Mouse (Mus musculus) intestine, embryonic 16.5 days (tissue): ENCODE measurements around the gene Dap3. TPM values are rescaled to one million over a fixed set of nuclear protein-coding genes. Genes with fewer than 3 reads are reported as not detected.

Experiments
- ATAC-seq: fragments of 200-750 bp; cut with Nextera tagmentation; 2 replicates; pipeline ENCODE4 v1.8.0; 2017; ENCODE audit warnings: moderate TSS enrichment, moderate library complexity
- H3K27ac ChIP-seq: fragments of 300-500 bp; sonication (generic); 2 replicates; pipeline ENCODE4 v1.5.1; 2014; ENCODE audit warnings: mild to moderate bottlenecking, low read length
- H3K27me3 ChIP-seq: fragments of 300-500 bp; sonication (generic); replicated peaks from 2 replicates; pipeline ENCODE4 v1.6.1; 2014; ENCODE audit warnings: low read length, control low read depth, mixed read lengths; ENCODE audit not compliant: control insufficient read depth, insufficient read depth
- H3K36me3 ChIP-seq: fragments of 300-500 bp; sonication (generic); 2 replicates; pipeline ENCODE4 v1.6.1; 2014; ENCODE audit warnings: low read length, control low read depth; ENCODE audit not compliant: control insufficient read depth, insufficient read depth
- H3K4me1 ChIP-seq: fragments of 300-500 bp; sonication (generic); 2 replicates; pipeline ENCODE4 v1.6.1; 2014; ENCODE audit warnings: low read length, control low read depth, mixed read lengths; ENCODE audit not compliant: control insufficient read depth, insufficient read depth
- H3K4me2 ChIP-seq: fragments of 300-500 bp; sonication (generic); 2 replicates; pipeline ENCODE4 v1.6.1; 2014; ENCODE audit warnings: low read depth, low read length, control low read depth
- H3K4me3 ChIP-seq: fragments of 300-500 bp; sonication (generic); 2 replicates; pipeline ENCODE4 v1.5.1; 2014; ENCODE audit warnings: mild to moderate bottlenecking, low read length
- H3K9ac ChIP-seq: fragments of 300-500 bp; sonication (generic); 2 replicates; pipeline ENCODE4 v1.6.1; 2014; ENCODE audit warnings: low read depth, low read length
- H3K9me3 ChIP-seq: fragments of 300-500 bp; sonication (generic); 2 replicates; pipeline ENCODE4 v1.6.1; 2016; ENCODE audit warnings: low read length, control low read depth; ENCODE audit not compliant: control insufficient read depth
- WGBS: fragments of 180-500 bp; shearing (Covaris S2); extraction: QIAGEN DNeasy Blood & Tissue Kit; methylation state at CpG from one replicate; pipeline ENCODE4 v1.1.7; 2014; 5-methylcytosine and 5-hydroxymethylcytosine counted together
- polyA plus RNA-seq: library from polyadenylated mRNA; unstranded; fragments of >200 nt; fragmentation: Nextera tagmentation; extraction: Ambion mirVana; gene quantifications from 2 replicates; pipeline ENCODE4 v1.2.1, GENCODE M21; 2015

Gene Dap3
- polyA plus RNA-seq, 1 experiment from 2014 or later: 165 TPM

DNA sequence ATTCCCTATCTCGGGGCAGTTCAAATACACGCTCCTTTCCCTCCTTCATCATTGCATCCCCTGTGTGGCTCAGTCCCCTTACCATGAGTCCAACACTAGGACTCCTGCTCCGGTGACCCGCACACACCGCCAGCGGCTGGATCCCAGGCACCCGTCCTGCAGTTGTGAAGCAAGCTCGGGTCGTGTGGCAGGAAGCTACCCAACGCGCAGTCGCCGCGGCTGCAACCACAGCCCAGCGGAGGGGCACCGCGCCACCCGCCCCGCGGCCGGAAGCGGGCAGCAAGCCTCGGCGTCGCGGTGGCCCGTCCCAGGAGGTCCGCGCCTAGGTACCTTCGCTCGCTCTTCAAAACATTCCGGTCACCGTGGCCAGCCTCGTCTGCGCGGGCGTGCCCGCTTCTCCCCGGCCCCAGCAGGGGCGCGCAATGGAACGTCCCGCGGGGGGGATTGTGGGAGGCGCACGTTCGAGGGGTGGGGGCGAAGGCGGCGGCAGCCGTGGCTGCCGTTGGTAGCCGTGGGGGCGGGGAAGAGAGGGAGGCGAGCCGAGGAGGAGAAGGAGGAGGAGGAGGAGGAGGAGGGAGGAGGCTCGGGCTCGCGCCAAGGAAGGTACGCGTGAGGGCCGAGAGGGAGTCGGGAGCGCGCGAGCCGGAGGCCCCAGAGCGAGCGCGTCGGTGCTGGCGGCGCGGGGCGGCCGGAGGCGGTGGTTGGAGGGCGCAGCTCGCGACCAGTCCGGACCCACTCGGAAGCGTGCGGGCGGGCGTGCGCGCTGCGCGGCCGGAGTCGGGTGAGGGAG is 1.0 kb downstream of the Dap3 start:
- Histone ChIP-seq H3K27ac (peak overlapping the region; percentile 98), H3K27me3 (no peaks in the 10 kb centered on the region), H3K4me3 (peak overlapping the region; percentile 97), H3K4me1 (peaks cover 21% of the 10 kb centered on the region), H3K4me2 (peak overlapping the region; percentile 62), H3K9me3 (no peaks in the 10 kb centered on the region), H3K9ac (peak overlapping the region; percentile 99), H3K36me3 (no peaks in the 10 kb centered on the region)
- WGBS: under 1% methylated on average over 70 of the region's 92 CpGs
- ATAC-seq: peak; percentile 92

DNA sequence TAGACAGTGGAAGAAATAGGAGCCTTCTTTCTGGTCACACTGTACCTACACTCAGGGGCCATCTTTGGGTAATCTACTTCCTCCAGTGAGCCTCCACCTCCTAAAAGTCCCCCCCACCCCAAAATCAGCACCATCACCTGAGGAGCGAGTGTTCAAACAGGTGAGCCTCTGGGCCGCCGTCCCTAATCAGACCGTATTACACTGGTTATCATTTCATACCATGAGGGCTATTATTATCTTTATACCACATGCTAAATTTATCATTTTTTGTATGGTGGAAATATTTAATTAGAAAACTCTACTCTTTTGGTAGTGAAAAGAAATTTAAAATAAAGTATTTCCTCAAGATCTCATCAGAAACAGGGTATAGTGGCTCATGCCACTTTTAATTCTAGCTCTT is 6.9 kb downstream of the Dap3 start:
- no peaks in the 10 kb centered on the region for H3K27me3 ChIP-seq
- no peak overlapping the region for H3K27ac ChIP-seq
- ATAC-seq: no peak
- no peak overlapping the region for H3K9ac ChIP-seq
- whole genome bisulfite sequencing: 93% methylated on average over 4 of the region's 4 CpGs
- peaks cover 15% of the 10 kb centered on the region for H3K4me1 ChIP-seq
- no peaks in the 10 kb centered on the region for H3K9me3 ChIP-seq
- no peak overlapping the region for H3K4me2 ChIP-seq
- 0 out of 2 replicates have a peak, but pooled peaks cover 2% of the 10 kb centered on the region for H3K36me3 ChIP-seq
- H3K4me3 ChIP-seq: no peak overlapping the region

DNA sequence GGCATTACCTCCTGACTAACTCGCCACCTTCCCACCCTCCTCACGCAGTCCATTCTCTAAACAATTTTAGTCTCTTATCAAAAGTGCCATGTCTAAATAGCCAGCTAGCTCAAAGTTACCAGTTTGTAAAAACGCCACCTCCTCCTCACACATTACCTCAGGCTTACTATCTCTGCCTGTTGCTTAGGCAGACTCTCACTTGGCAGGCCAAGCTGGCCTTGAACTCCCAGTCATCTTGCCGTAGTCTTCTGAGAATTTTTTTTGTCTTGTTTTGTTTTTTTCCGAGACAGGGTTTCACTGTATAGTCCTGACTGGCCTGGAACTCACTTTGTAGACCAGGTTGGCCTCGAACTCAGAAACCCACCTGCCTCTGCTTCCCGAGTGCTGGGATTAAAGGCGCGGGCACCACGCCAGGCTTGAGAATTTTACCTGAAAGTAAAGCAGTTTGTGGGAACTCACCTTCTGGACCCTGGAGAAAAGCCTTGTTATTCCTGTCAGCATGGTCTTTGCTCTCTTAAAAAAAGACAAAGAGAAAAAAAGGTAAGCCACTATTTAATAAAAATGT is 8.6 kb downstream of the Dap3 start:
- Histone ChIP-seq H3K36me3 (peaks cover 2% of the 10 kb centered on the region; the same call in 1 of the 2 replicates), H3K4me2 (no peak overlapping the region), H3K27ac (no peak overlapping the region), H3K4me1 (peaks cover 2% of the 10 kb centered on the region; the same call in 1 of the 2 replicates), H3K27me3 (no peaks in the 10 kb centered on the region), H3K9ac (no peak overlapping the region), H3K9me3 (no peaks in the 10 kb centered on the region), H3K4me3 (no peak overlapping the region)
- WGBS: 92% methylated on average over 10 of the region's 10 CpGs
- ATAC-seq: no peak

DNA sequence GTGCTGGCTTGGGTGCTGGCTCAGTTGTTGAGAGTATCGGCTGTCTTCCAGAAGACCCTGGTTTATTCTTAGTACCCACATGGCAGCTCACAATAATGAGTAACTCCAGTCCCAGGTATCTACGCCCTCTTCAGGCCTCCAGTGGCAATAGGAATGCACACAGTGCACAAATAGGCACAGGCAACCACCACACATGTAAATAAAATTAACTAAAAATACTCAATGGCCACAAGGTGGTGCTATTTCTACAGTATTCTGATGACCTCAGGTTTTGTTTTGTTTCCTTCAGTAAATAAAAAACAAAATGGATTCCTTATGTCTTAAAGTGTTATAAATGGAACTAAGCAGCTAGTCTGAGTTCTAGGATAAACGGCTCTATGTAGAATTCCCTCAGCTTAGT is 11.2 kb downstream of the Dap3 start:
- H3K4me2 ChIP-seq: no peak overlapping the region
- H3K36me3 ChIP-seq: peaks cover 2% of the 10 kb centered on the region; the same call in 1 of the 2 replicates
- no peaks in the 10 kb centered on the region for H3K9me3 ChIP-seq
- H3K9ac ChIP-seq: no peak overlapping the region
- H3K27me3 ChIP-seq: no peaks in the 10 kb centered on the region
- 0 out of 2 replicates have a peak, but pooled peaks have one; percentile 21 for ATAC-seq
- no peak overlapping the region for H3K4me3 ChIP-seq
- H3K4me1 ChIP-seq: no peaks in the 10 kb centered on the region
- 76% methylated on average over 3 of the region's 3 CpGs for WGBS
- no peak overlapping the region for H3K27ac ChIP-seq

DNA sequence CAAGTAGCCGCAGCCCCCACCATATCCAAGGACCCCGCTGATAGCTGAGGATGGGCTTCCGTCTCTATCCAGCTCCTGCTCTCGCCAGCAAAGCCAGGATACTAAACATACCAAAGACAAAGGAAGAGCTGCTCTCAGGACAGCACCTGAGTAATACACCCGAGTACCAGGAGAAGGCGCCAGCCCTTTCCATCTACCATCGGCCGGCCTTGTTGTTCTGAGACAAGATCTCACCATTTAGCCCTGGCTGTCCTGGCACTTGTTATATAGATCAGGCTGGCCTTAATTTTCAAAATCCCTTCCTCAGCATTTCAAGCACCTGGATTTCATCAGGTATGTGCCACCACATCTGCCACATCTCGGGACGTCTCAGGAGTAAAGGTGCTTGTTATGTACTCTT is 11.9 kb downstream of the Dap3 start:
- no peaks in the 10 kb centered on the region for H3K27me3 ChIP-seq
- H3K36me3 ChIP-seq: peaks cover 2% of the 10 kb centered on the region; the same call in 1 of the 2 replicates
- 92% methylated on average over 10 of the region's 10 CpGs for WGBS
- no peak for ATAC-seq
- H3K4me2 ChIP-seq: no peak overlapping the region
- no peaks in the 10 kb centered on the region for H3K9me3 ChIP-seq
- H3K4me3 ChIP-seq: no peak overlapping the region
- no peaks in the 10 kb centered on the region for H3K4me1 ChIP-seq
- H3K9ac ChIP-seq: no peak overlapping the region
- H3K27ac ChIP-seq: no peak overlapping the region

DNA sequence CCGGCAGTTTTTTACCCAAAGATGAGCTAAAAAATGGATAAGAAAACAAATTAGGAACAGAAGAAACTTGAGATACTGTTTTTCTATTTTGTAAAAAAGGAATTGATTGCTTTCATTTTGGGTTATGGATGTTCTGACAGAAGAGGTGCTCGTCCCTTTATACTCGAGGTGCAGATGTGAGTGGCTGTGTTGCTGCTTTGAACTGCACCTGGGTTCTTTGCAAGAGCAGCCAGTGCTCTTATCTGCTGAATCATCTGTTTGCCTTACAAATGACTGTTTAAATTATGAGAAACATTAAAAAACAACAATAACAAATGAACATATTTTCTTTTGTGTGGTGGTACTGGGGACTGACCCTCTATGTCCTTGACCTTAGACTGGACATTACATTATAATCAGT is 21.5 kb downstream of the Dap3 start:
- peaks cover 9% of the 10 kb centered on the region for H3K36me3 ChIP-seq
- 90% methylated on average over 3 of the region's 3 CpGs for WGBS

DNA sequence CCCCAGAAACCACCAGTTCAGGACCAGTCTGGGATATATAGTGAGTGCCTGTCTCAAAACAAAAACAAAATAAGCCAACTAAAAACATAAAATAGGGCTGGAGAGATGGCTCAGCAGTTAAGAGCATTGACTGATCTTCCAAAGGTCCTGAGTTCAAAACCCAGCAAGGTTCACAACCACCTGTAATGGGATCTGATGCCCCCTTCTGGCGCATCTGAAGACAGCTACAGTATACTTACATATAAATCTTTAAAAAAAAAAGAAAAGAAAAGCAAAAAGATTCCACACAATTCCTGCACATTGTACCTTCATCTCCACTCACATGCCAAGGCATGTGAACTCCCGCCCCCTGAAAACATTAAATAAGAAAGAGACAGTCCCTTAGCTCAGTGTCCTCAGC is 25.3 kb downstream of the Dap3 start:
- H3K9me3 ChIP-seq: no peaks in the 10 kb centered on the region
- no peaks in the 10 kb centered on the region for H3K27me3 ChIP-seq
- H3K9ac ChIP-seq: no peak overlapping the region
- no peak overlapping the region for H3K4me3 ChIP-seq
- 88% methylated on average over 2 of the region's 2 CpGs for whole genome bisulfite sequencing
- no peak overlapping the region for H3K4me2 ChIP-seq
- no peak overlapping the region for H3K27ac ChIP-seq
- H3K4me1 ChIP-seq: no peaks in the 10 kb centered on the region
- H3K36me3 ChIP-seq: peaks cover 20% of the 10 kb centered on the region
- no peak for ATAC-seq

More for the DNA sequence above, 21.5 kb downstream of the Dap3 start:
- no peak for ATAC-seq
- Histone ChIP-seq H3K4me2 (no peak overlapping the region), H3K9me3 (no peaks in the 10 kb centered on the region), H3K4me1 (no peaks in the 10 kb centered on the region), H3K4me3 (no peak overlapping the region), H3K27ac (no peak overlapping the region), H3K9ac (no peak overlapping the region), H3K27me3 (no peaks in the 10 kb centered on the region)

DNA sequence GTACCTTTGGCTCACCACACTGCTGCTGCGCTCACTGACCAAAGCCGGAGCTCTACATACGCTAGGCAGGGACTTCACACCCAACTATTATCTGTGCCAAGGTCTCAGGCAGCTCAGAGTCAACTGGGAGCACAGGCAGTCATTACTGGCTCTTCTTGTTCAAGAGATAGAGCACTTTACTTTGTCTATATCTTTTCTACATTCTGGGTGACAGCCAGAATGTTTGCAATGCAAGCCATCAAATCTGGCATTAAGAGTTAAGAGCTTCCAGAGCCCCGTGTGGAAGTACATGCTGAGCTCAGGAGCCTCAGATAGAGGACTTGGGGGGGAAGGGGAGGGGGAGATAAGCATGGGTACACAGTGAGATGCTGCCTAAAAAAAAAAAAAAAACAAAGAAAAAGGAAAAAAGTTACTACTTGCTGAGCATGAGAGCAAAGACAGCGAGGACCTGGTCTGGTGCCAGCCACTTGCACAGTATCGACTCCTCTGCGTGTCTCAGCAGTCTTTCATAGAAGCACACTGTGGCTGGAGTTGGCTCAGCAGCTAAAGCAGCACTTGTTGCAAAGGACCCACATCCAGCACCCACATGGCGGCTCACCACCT is 26.9 kb downstream of the Dap3 start:
- H3K27ac ChIP-seq: no peak overlapping the region
- no peak overlapping the region for H3K9ac ChIP-seq
- H3K36me3 ChIP-seq: peaks cover 20% of the 10 kb centered on the region
- ATAC-seq: no peak
- 88% methylated on average over 8 of the region's 8 CpGs for WGBS
- no peak overlapping the region for H3K4me3 ChIP-seq
- H3K4me1 ChIP-seq: no peaks in the 10 kb centered on the region
- H3K27me3 ChIP-seq: no peaks in the 10 kb centered on the region
- H3K9me3 ChIP-seq: no peaks in the 10 kb centered on the region
- no peak overlapping the region for H3K4me2 ChIP-seq

DNA sequence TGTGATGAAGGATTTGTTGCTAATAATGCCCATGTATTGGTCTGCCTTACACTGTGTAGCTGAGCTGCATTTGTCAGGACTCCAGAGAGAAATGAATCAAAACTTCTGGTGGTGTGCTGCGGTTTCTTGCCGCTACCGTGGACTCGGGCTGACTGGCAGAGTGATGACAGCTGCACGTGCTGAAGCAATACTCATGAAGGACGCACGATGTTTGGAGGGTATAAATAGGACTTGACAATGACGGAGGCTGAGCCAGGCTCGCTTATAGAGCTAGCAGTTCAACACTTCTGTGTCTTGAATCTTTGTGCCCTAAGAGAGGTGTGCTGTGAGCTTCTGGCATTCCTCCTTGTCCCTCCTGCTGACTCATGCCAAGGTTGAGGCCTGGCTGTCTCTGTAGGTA is 29.6 kb downstream of the Dap3 start:
- WGBS: 97% methylated on average over 9 of the region's 9 CpGs
- no peak for ATAC-seq
- Histone ChIP-seq H3K9me3 (no peaks in the 10 kb centered on the region), H3K4me1 (no peaks in the 10 kb centered on the region), H3K27ac (no peak overlapping the region), H3K4me3 (no peak overlapping the region), H3K36me3 (peaks cover 11% of the 10 kb centered on the region), H3K4me2 (no peak overlapping the region), H3K9ac (no peak overlapping the region), H3K27me3 (no peaks in the 10 kb centered on the region)
